Mouse (Mus musculus) pancreas, adult 10 weeks (tissue): ENCODE measurements around the gene Bpifb3. TPM values are rescaled to one million over a fixed set of nuclear protein-coding genes. Genes with fewer than 3 reads are reported as not detected.

ENCODE experiments used
- polyA plus RNA-seq: library from polyadenylated mRNA; stranded (reverse); fragments of 350-450 nt; fragmentation: Illumina TruSeq; extraction: RNeasy Lipid Tissue Mini Kit (QIAGEN cat#74804); gene quantifications from one replicate; pipeline ENCODE4 v1.2.3, GENCODE M21; 2015; ENCODE audit warnings: low read depth, low replicate concordance; ENCODE audit not compliant: insufficient read depth

Gene Bpifb3
- not detected for polyA plus RNA-seq

GRCm38 (mm10) chr2:153917930-153918329, at the start of gene Bpifb3:
TSS of gene Bpifb3 (plus strand) at chr2:153918230.

GRCm38 (mm10) chr2:153870984-153871383, 47.0 kb upstream of the Bpifb3 start, which contains the start of gene Sun5:
TSS of gene Sun5 (minus strand) at chr2:153871084.

GRCm38 (mm10) chr2:153874745-153875144, 43.3 kb upstream of the Bpifb3 start, which contains the start of gene Bpifb2:
TSS of gene Bpifb2 (plus strand) at chr2:153875045.

GRCm38 (mm10) chr2:153900088-153900487, 17.9 kb upstream of the Bpifb3 start, which contains the start of gene Bpifb6:
TSS of gene Bpifb6 (plus strand) at chr2:153900388.

GRCm38 (mm10) chr2:153937843-153938242, 19.8 kb downstream of the Bpifb3 start, which contains the start of gene Bpifb4:
TSS of gene Bpifb4 (plus strand) at chr2:153938212.

GRCm38 (mm10) chr2:153974582-153974981, 56.6 kb downstream of the Bpifb3 start, which contains the start of gene Bpifa6:
TSS of gene Bpifa6 (plus strand) at chr2:153974945.

Other genes starting within 250 kb of the Bpifb3 start
- gene Dnmt3c, start 221.6 kb upstream of the Bpifb3 start, polyA plus RNA-seq: not detected
- 10.2 TPM for gene Mapre1, start 177.0 kb upstream of the Bpifb3 start, polyA plus RNA-seq
- not detected for gene Efcab8, start 138.3 kb upstream of the Bpifb3 start, polyA plus RNA-seq
- not detected for gene Sun5, start 47.1 kb upstream of the Bpifb3 start, polyA plus RNA-seq
- gene Bpifb2, start 43.2 kb upstream of the Bpifb3 start, polyA plus RNA-seq: not detected
- gene Bpifb6, start 17.8 kb upstream of the Bpifb3 start, polyA plus RNA-seq: not detected
- not detected for gene Bpifb4, start 20.0 kb downstream of the Bpifb3 start, polyA plus RNA-seq
- not detected for gene Bpifa6, start 56.7 kb downstream of the Bpifb3 start, polyA plus RNA-seq
- gene Bpifa2, start 90.0 kb downstream of the Bpifb3 start, polyA plus RNA-seq: not detected
- gene Bpifa3, start 212.1 kb downstream of the Bpifb3 start, polyA plus RNA-seq: not detected
- 0.79 TPM for gene Bpifa1, start 224.7 kb downstream of the Bpifb3 start, polyA plus RNA-seq
- not detected for gene Bpifa5, start 244.4 kb downstream of the Bpifb3 start, polyA plus RNA-seq